Mouse (Mus musculus) testis, adult 2 months (tissue): ENCODE measurements at regions not wholly inside any gene's neighbourhood (a gene's known extent, or its start where the extent isn't known, plus 50 kb on each side); places are given as distances from the start of the nearest gene placed in this dataset.

Experiments
- H3K27ac ChIP-seq: fragments of 200-500 bp; 2 replicates; pipeline ENCODE4 v1.5.1; 2012; ENCODE audit warnings: low read depth, low read length; ENCODE audit not compliant: control insufficient read depth, insufficient read depth
- H3K27me3 ChIP-seq: fragments of 200-500 bp; 2 replicates; pipeline ENCODE4 v1.6.1; 2012; ENCODE audit warnings: mild to moderate bottlenecking, low read length, moderate library complexity; ENCODE audit not compliant: control insufficient read depth, insufficient read depth
- H3K36me3 ChIP-seq: fragments of 200-500 bp; 2 replicates; pipeline ENCODE4 v1.6.1; 2012; ENCODE audit warnings: mild to moderate bottlenecking, low read length; ENCODE audit not compliant: control insufficient read depth, insufficient read depth
- H3K4me1 ChIP-seq: fragments of 200-500 bp; 2 replicates; pipeline ENCODE4 v1.6.1; 2012; ENCODE audit warnings: low read length; ENCODE audit not compliant: control insufficient read depth, insufficient read depth
- H3K4me3 ChIP-seq: fragments of 200-500 bp; 2 replicates; pipeline ENCODE4 v1.5.1; 2012; ENCODE audit warnings: low read depth, mild to moderate bottlenecking, low read length, moderate library complexity, mixed read lengths; ENCODE audit not compliant: control insufficient read depth
- CTCF ChIP-seq: fragments of 200-500 bp; IDR thresholded peaks from 2 replicates; pipeline ENCODE4 v1.5.1; 2012; ENCODE audit warnings: low read depth, mild to moderate bottlenecking, inconsistent platforms, low read length, moderate library complexity; ENCODE audit not compliant: control insufficient read depth, insufficient read depth, insufficient replicate concordance
- POLR2A ChIP-seq: fragments of 200-500 bp; IDR thresholded peaks from 2 replicates; pipeline ENCODE4 v1.6.1; 2012; ENCODE audit warnings: low read depth, mild to moderate bottlenecking, inconsistent platforms, low read length, moderate library complexity; ENCODE audit not compliant: control insufficient read depth

- H3K4me1 ChIP-seq: no peaks in the 10 kb centered on the region
- H3K27me3 ChIP-seq: no peaks in the 10 kb centered on the region
- H3K27ac ChIP-seq: no peak overlapping the region
- TF ChIP-seq POLR2A: no peak
- TF ChIP-seq CTCF: no peak
- no peaks in the 10 kb centered on the region for H3K36me3 ChIP-seq
- no peak overlapping the region for H3K4me3 ChIP-seq
These were observed 153.1 kb downstream of the Irs2 start for GRCm38 (mm10) chr8:10855131-10855530.

GRCm38 (mm10) chr8:10854600-10854999, 153.7 kb downstream of the Irs2 start:
- H3K27ac ChIP-seq: no peak overlapping the region

GRCm38 (mm10) chr8:10853901-10854300, 154.4 kb downstream of the Irs2 start:
- Histone ChIP-seq H3K4me3 (no peak overlapping the region), H3K27ac (no peak overlapping the region), H3K4me1 (no peaks in the 10 kb centered on the region), H3K36me3 (no peaks in the 10 kb centered on the region), H3K27me3 (no peaks in the 10 kb centered on the region)
- TF ChIP-seq CTCF: no peak
- no peak for TF ChIP-seq POLR2A

More at GRCm38 (mm10) chr8:10854600-10854999, 153.7 kb downstream of the Irs2 start:
- no peak for TF ChIP-seq POLR2A
- TF ChIP-seq CTCF: no peak
- no peaks in the 10 kb centered on the region for H3K27me3 ChIP-seq
- H3K4me1 ChIP-seq: no peaks in the 10 kb centered on the region
- no peaks in the 10 kb centered on the region for H3K36me3 ChIP-seq
- no peak overlapping the region for H3K4me3 ChIP-seq

GRCm38 (mm10) chr8:10849916-10850315, 158.3 kb downstream of the Irs2 start:
- H3K27me3 ChIP-seq: no peaks in the 10 kb centered on the region
- no peaks in the 10 kb centered on the region for H3K36me3 ChIP-seq
- no peak overlapping the region for H3K4me3 ChIP-seq
- no peak for TF ChIP-seq CTCF
- TF ChIP-seq POLR2A: no peak
- H3K27ac ChIP-seq: no peak overlapping the region
- no peaks in the 10 kb centered on the region for H3K4me1 ChIP-seq

GRCm38 (mm10) chr8:10845607-10846006, 162.7 kb downstream of the Irs2 start:
- no peak for TF ChIP-seq CTCF
- no peak for TF ChIP-seq POLR2A
- H3K4me1 ChIP-seq: no peaks in the 10 kb centered on the region
- H3K36me3 ChIP-seq: no peaks in the 10 kb centered on the region
- no peak overlapping the region for H3K27ac ChIP-seq
- no peak overlapping the region for H3K4me3 ChIP-seq
- no peaks in the 10 kb centered on the region for H3K27me3 ChIP-seq

- no peaks in the 10 kb centered on the region for H3K4me1 ChIP-seq
- no peaks in the 10 kb centered on the region for H3K27me3 ChIP-seq
- H3K36me3 ChIP-seq: no peaks in the 10 kb centered on the region
- no peak overlapping the region for H3K4me3 ChIP-seq
- TF ChIP-seq POLR2A: no peak
- TF ChIP-seq CTCF: no peak
- no peak overlapping the region for H3K27ac ChIP-seq
These were observed 167.3 kb downstream of the Irs2 start for GRCm38 (mm10) chr8:10840853-10841531.

- Histone ChIP-seq H3K36me3 (no peaks in the 10 kb centered on the region), H3K27me3 (no peaks in the 10 kb centered on the region), H3K27ac (no peak overlapping the region), H3K4me1 (no peaks in the 10 kb centered on the region), H3K4me3 (no peak overlapping the region)
- TF ChIP-seq POLR2A (no peak), CTCF (no peak)
These were observed 168.2 kb downstream of the Irs2 start for GRCm38 (mm10) chr8:10840044-10840443.
